ENCODE assay signal across 9 mouse cellular contexts in the genomic region with DNA sequence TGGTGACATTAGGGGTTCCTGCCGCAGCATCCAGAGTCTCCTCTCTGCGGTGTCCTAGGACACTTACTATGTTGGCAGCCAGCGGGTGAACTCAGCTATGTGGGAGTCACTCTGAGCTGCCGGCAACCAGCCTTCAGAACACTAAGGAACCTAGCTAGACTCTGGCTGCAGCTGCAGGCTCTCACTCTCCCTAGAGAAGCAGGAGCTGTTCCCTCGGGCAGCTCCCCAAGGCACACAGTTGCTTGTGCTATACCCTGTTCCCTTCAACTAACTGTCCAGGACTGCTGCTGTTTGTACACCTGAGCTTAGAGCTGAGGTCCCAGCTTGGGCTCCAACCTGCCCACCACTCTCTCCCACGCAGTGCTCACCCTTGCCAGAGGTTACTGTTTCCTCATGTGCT.
DNase-seq lines count a peak whose midpoint lies in the region; ATAC-seq lines count a peak whose summit lies in the region.
"Had no signal": no experiment of that assay in that cellular context is flagged by ENCODE, and none has a peak within 500 bp of the region (broad histone marks: within the 10 kb centered on the region; RNA-seq: fewer than 3 reads in every experiment).

No protein-coding gene starts in this region.

- H3K9ac ChIP-seq in heart, embryonic 16.5 days (ENCODE audit: low read length): peak overlapping the region; percentile 55
- H3K9ac ChIP-seq in stomach, embryonic 16.5 days (ENCODE audit: low read length): peak overlapping the region; percentile 47; the same call in 1 of the 2 replicates
- H3K9ac ChIP-seq in forebrain, embryonic 11.5 days (ENCODE audit: low read length): no peak overlapping the region
- H3K9ac ChIP-seq: liver, embryonic 14.5 days had no signal

- no peak for ATAC-seq in heart, embryonic 16.5 days (replicated peaks; ENCODE audit: extremely low read depth, insufficient read depth, low FRiP score)
- ATAC-seq in stomach, embryonic 16.5 days (ENCODE audit: insufficient read depth, low FRiP score): peak; percentile 23; the same call in 1 of the 2 replicates
- no peak for ATAC-seq in forebrain, embryonic 11.5 days (replicated peaks; ENCODE audit: low FRiP score)
- ATAC-seq in megakaryocyte, adult 5-6 weeks (ENCODE audit: poor library complexity, severe bottlenecking): no peak

- H3K4me3 ChIP-seq in heart, embryonic 16.5 days (ENCODE audit: low read length): no peak overlapping the region
- no peak overlapping the region for H3K4me3 ChIP-seq in stomach, embryonic 16.5 days (replicated peaks; ENCODE audit: low read length)
- no peak overlapping the region for H3K4me3 ChIP-seq in forebrain, embryonic 11.5 days (ENCODE audit: low read depth, low read length)

- WGBS in heart, embryonic 16.5 days: 40% methylated on average over 6 of the region's 6 CpGs
- WGBS in stomach, embryonic 16.5 days: 47% methylated on average over 6 of the region's 6 CpGs
- WGBS in forebrain, embryonic 11.5 days: 76% methylated on average over 6 of the region's 6 CpGs

- H3K36me3 ChIP-seq in heart, embryonic 16.5 days (ENCODE audit: control insufficient read depth, insufficient read depth): no peaks in the 10 kb centered on the region
- H3K36me3 ChIP-seq in stomach, embryonic 16.5 days (ENCODE audit: control insufficient read depth, insufficient read depth, low read length): no peaks in the 10 kb centered on the region
- no peaks in the 10 kb centered on the region for H3K36me3 ChIP-seq in forebrain, embryonic 11.5 days (ENCODE audit: control insufficient read depth, insufficient read depth, low read length)

- peak; percentile 41 for DNase-seq in gastrocnemius, postnatal 25 days
- DNase-seq in gastrocnemius, postnatal 36 days: no peak
- DNase-seq in lung, postnatal 4 days: peak; percentile 17 to 43
- DNase-seq in lung, adult 18-20 months: no peak
- DNase-seq in forebrain, embryonic 11.5 days (ENCODE audit: low spot score): no peak

- peak overlapping the region; percentile 25; the same call in 1 of the 2 replicates for H3K4me2 ChIP-seq in heart, embryonic 16.5 days (ENCODE audit: low read depth, low read length)
- no peak overlapping the region for H3K4me2 ChIP-seq in stomach, embryonic 16.5 days (ENCODE audit: low read depth, low read length)
- H3K4me2 ChIP-seq in forebrain, embryonic 11.5 days (ENCODE audit: low read depth, low read length, severe bottlenecking): no peak overlapping the region

- 0 out of 2 replicates have a peak, but pooled peaks cover 2% of the 10 kb centered on the region for H3K9me3 ChIP-seq in heart, embryonic 16.5 days (replicated peaks; ENCODE audit: control insufficient read depth, low read length)
- H3K9me3 ChIP-seq in stomach, embryonic 16.5 days (replicated peaks; ENCODE audit: control insufficient read depth, low read length): no peaks in the 10 kb centered on the region
- H3K9me3 ChIP-seq in forebrain, embryonic 11.5 days (ENCODE audit: control insufficient read depth, low read length): no peaks in the 10 kb centered on the region

- peak overlapping the region; percentile 88 for H3K27ac ChIP-seq in heart, embryonic 16.5 days (ENCODE audit: low read length)
- peak overlapping the region; percentile 80 for H3K27ac ChIP-seq in stomach, embryonic 16.5 days (ENCODE audit: low read length)
- no peak overlapping the region for H3K27ac ChIP-seq in forebrain, embryonic 11.5 days (ENCODE audit: low read depth, low read length)
- H3K27ac ChIP-seq: liver, embryonic 14.5 days had no signal

- H3K27me3 ChIP-seq in heart, embryonic 16.5 days (ENCODE audit: control insufficient read depth, insufficient read depth, low read length): no peaks in the 10 kb centered on the region; the same call in 1 of the 2 replicates
- no peaks in the 10 kb centered on the region for H3K27me3 ChIP-seq in stomach, embryonic 16.5 days (ENCODE audit: control insufficient read depth, insufficient read depth, low read length)
- no peaks in the 10 kb centered on the region for H3K27me3 ChIP-seq in forebrain, embryonic 11.5 days (ENCODE audit: control insufficient read depth, insufficient read depth, low read length)

- peaks cover 19% of the 10 kb centered on the region for H3K4me1 ChIP-seq in heart, embryonic 16.5 days (ENCODE audit: control insufficient read depth, insufficient read depth, low read length)
- peaks cover 18% of the 10 kb centered on the region for H3K4me1 ChIP-seq in stomach, embryonic 16.5 days (ENCODE audit: control insufficient read depth, insufficient read depth, low read length)
- H3K4me1 ChIP-seq in forebrain, embryonic 11.5 days (replicated peaks; ENCODE audit: control insufficient read depth, insufficient read depth, low read length): 0 out of 2 replicates have a peak, but pooled peaks cover 2% of the 10 kb centered on the region

- intact Hi-C loops in gastrocnemius, postnatal 36 days (cut with DNase I): loop anchor here (2.0 to 5.0 kb wide), 2 partner anchors 61 to 122 kb away; a partner anchor contains a TSS

Comparison
In these comparisons a context has a peak if more than half of its experiments do, and no peak if none do; other contexts are left out.
1. DNase-seq: peak in gastrocnemius, postnatal 25 days (single experiment) and lung, postnatal 4 days (2 of 2); none in gastrocnemius, postnatal 36 days (0 of 2), lung, adult 18-20 months (0 of 2) and forebrain, embryonic 11.5 days (single experiment).